14 mouse cellular contexts compared by ENCODE assay signal in the genomic region with DNA sequence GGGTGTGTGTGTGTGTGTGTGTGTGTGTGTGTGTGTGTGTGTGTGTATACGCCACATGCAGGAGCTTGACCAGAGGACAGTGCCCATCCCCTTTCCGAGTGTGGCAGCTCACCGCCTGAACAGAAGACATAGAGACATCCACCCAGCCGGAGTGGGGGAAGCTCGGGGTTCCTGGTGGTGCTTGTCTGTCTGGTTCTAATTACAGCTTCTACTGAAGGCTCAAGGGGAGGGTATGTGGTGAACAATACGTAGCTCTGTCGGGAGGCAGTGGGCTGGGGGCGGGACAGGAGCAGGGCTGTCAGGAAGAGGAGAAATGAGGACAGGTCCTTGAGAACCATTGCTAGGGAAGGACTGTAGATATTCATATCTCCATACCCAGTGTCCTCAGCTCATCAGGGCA.
DNase-seq lines count a peak whose midpoint lies in the region; ATAC-seq and TF ChIP-seq lines count a peak whose summit lies in the region.
"Had no signal": no experiment of that assay in that cellular context is flagged by ENCODE, and none has a peak within 500 bp of the region (broad histone marks: within the 10 kb centered on the region; RNA-seq: fewer than 3 reads in every experiment).

No protein-coding gene starts in this region.

- H3K27ac ChIP-seq in hindbrain, embryonic 10.5 days = peak overlapping the region; percentile 42
- no peak overlapping the region for H3K27ac ChIP-seq in hindbrain, embryonic 12.5 days
- H3K27ac ChIP-seq in forebrain, embryonic 12.5 days = peak overlapping the region; percentile 46; the same call in 1 of the 2 replicates
- H3K27ac ChIP-seq in limb, embryonic 14.5 days (replicated peaks; ENCODE audit: low read depth, low read length) = no peak overlapping the region
- H3K27ac ChIP-seq in left cerebral cortex, adult 2 months = no peak overlapping the region
- no peak overlapping the region for H3K27ac ChIP-seq in kidney, adult 2 months (ENCODE audit: insufficient read depth, low read depth, low read length)
- H3K27ac ChIP-seq: hindbrain, embryonic 13.5 days; intestine, embryonic 15.5 days; midbrain, embryonic 12.5 days had no signal

- no peak overlapping the region for H3K4me3 ChIP-seq in hindbrain, embryonic 10.5 days
- H3K4me3 ChIP-seq in hindbrain, embryonic 12.5 days = no peak overlapping the region
- no peak overlapping the region for H3K4me3 ChIP-seq in forebrain, embryonic 12.5 days (replicated peaks)
- no peak overlapping the region for H3K4me3 ChIP-seq in limb, embryonic 14.5 days (replicated peaks; ENCODE audit: low read length)
- H3K4me3 ChIP-seq in left cerebral cortex, adult 2 months = no peak overlapping the region
- H3K4me3 ChIP-seq in kidney, adult 2 months (ENCODE audit: insufficient read depth, low read depth, low read length) = no peak overlapping the region
- H3K4me3 ChIP-seq: hindbrain, embryonic 13.5 days; intestine, embryonic 15.5 days; midbrain, embryonic 12.5 days had no signal

- intact Hi-C loops in left cerebral cortex, adult 2 months (cut with DNase I) = no loop called here

- no peak overlapping the region for H3K9ac ChIP-seq in hindbrain, embryonic 12.5 days
- no peak overlapping the region for H3K9ac ChIP-seq in forebrain, embryonic 12.5 days
- no peak overlapping the region for H3K9ac ChIP-seq in limb, embryonic 14.5 days (ENCODE audit: low read depth, low read length, severe bottlenecking)
- H3K9ac ChIP-seq: hindbrain, embryonic 13.5 days; intestine, embryonic 15.5 days; midbrain, embryonic 12.5 days had no signal

- H3K27me3 ChIP-seq in hindbrain, embryonic 10.5 days (ENCODE audit: insufficient read depth, poor library complexity, severe bottlenecking) = no peaks in the 10 kb centered on the region
- no peaks in the 10 kb centered on the region for H3K27me3 ChIP-seq in hindbrain, embryonic 12.5 days
- no peaks in the 10 kb centered on the region for H3K27me3 ChIP-seq in forebrain, embryonic 12.5 days
- no peaks in the 10 kb centered on the region for H3K27me3 ChIP-seq in limb, embryonic 14.5 days (ENCODE audit: control insufficient read depth, insufficient read depth, low read length)
- no peaks in the 10 kb centered on the region for H3K27me3 ChIP-seq in kidney, adult 2 months (replicated peaks; ENCODE audit: control insufficient read depth, insufficient read depth, low read length)
- H3K27me3 ChIP-seq: hindbrain, embryonic 13.5 days; intestine, embryonic 15.5 days; midbrain, embryonic 12.5 days had no signal

- ATAC-seq in hindbrain, embryonic 12.5 days (ENCODE audit: low FRiP score) = no peak
- ATAC-seq in forebrain, embryonic 12.5 days (ENCODE audit: low FRiP score) = peak; percentile 33; the same call in 1 of the 2 replicates
- peak; percentile 24; the same call in 1 of the 2 replicates for ATAC-seq in limb, embryonic 14.5 days (ENCODE audit: low FRiP score, low read depth)
- ATAC-seq: intestine, embryonic 15.5 days had no signal

- peaks cover 41% of the 10 kb centered on the region for H3K4me1 ChIP-seq in hindbrain, embryonic 10.5 days (replicated peaks)
- H3K4me1 ChIP-seq in hindbrain, embryonic 12.5 days = peaks cover 24% of the 10 kb centered on the region
- H3K4me1 ChIP-seq in forebrain, embryonic 12.5 days = peaks cover 21% of the 10 kb centered on the region
- H3K4me1 ChIP-seq in limb, embryonic 14.5 days (ENCODE audit: control insufficient read depth, insufficient read depth, low read length) = peaks cover 10% of the 10 kb centered on the region
- H3K4me1 ChIP-seq in kidney, adult 2 months (ENCODE audit: control insufficient read depth, insufficient read depth, low read length) = no peaks in the 10 kb centered on the region
- H3K4me1 ChIP-seq: intestine, embryonic 15.5 days had no signal

- H3K4me2 ChIP-seq in hindbrain, embryonic 12.5 days (replicated peaks) = no peak overlapping the region
- no peak overlapping the region for H3K4me2 ChIP-seq in forebrain, embryonic 12.5 days
- no peak overlapping the region for H3K4me2 ChIP-seq in limb, embryonic 14.5 days (replicated peaks; ENCODE audit: low read depth, low read length, severe bottlenecking)
- H3K4me2 ChIP-seq: hindbrain, embryonic 13.5 days; intestine, embryonic 15.5 days; midbrain, embryonic 12.5 days had no signal

- H3K9me3 ChIP-seq in hindbrain, embryonic 10.5 days = no peaks in the 10 kb centered on the region
- no peaks in the 10 kb centered on the region for H3K9me3 ChIP-seq in hindbrain, embryonic 12.5 days (replicated peaks)
- no peaks in the 10 kb centered on the region for H3K9me3 ChIP-seq in forebrain, embryonic 12.5 days
- no peaks in the 10 kb centered on the region for H3K9me3 ChIP-seq in limb, embryonic 14.5 days (ENCODE audit: control insufficient read depth, low read length)
- H3K9me3 ChIP-seq: hindbrain, embryonic 13.5 days; intestine, embryonic 15.5 days; midbrain, embryonic 12.5 days had no signal

- TF ChIP-seq CTCF in left cerebral cortex, adult 2 months (IDR thresholded peaks at IDR 0.05) = no peak
- TF ChIP-seq CTCF in kidney, adult 2 months (conservative IDR thresholded peaks at IDR 0.05; ENCODE audit: insufficient read depth, insufficient read length, low read depth, low read length) = no peak

- 49% methylated on average over 8 of the region's 8 CpGs for WGBS in hindbrain, embryonic 10.5 days
- 51% methylated on average over 8 of the region's 8 CpGs for WGBS in hindbrain, embryonic 12.5 days
- 60% methylated on average over 8 of the region's 8 CpGs for WGBS in forebrain, embryonic 12.5 days
- 24% methylated on average over 8 of the region's 8 CpGs for WGBS in limb, embryonic 14.5 days
- 69% methylated on average over 8 of the region's 8 CpGs for WGBS in kidney, adult 2 months

- DNase-seq in hindbrain, embryonic 10.5 days (ENCODE audit: low spot score) = peak; percentile 28
- DNase-seq in embryo, embryonic 11 days = peak; percentile 64
- peak; percentile 52 for DNase-seq in limb, embryonic 14.5 days (ENCODE audit: low spot score)
- no peak for DNase-seq in left cerebral cortex, adult 2 months (ENCODE audit: extremely low spot score in 1 of 2, low spot score in 2 of 2)
- no peak for DNase-seq in kidney, adult 2 months
- no peak for DNase-seq in natural killer cell, adult 2 months (ENCODE audit: low spot score in 2 of 2)
- DNase-seq: cerebellum, adult 18-20 months; kidney, postnatal 25 days; thymus, adult 18-20 months had no signal

- H3K36me3 ChIP-seq in hindbrain, embryonic 10.5 days = peaks cover 12% of the 10 kb centered on the region
- 0 out of 2 replicates have a peak, but pooled peaks cover 8% of the 10 kb centered on the region for H3K36me3 ChIP-seq in hindbrain, embryonic 12.5 days
- peaks cover 5% of the 10 kb centered on the region; the same call in 1 of the 2 replicates for H3K36me3 ChIP-seq in forebrain, embryonic 12.5 days (replicated peaks)
- 0 out of 2 replicates have a peak, but pooled peaks cover 2% of the 10 kb centered on the region for H3K36me3 ChIP-seq in limb, embryonic 14.5 days (ENCODE audit: control insufficient read depth, insufficient read depth, low read length)
- no peaks in the 10 kb centered on the region for H3K36me3 ChIP-seq in kidney, adult 2 months (ENCODE audit: control insufficient read depth, insufficient read depth, low read length)
- H3K36me3 ChIP-seq: hindbrain, embryonic 13.5 days; intestine, embryonic 15.5 days; midbrain, embryonic 12.5 days had no signal

- no peak for TF ChIP-seq POLR2A in limb, embryonic 14.5 days (IDR thresholded peaks at IDR 0.05; ENCODE audit: borderline replicate concordance, extremely low read depth, insufficient read depth, insufficient read length)
- TF ChIP-seq POLR2A in kidney, adult 2 months (IDR thresholded peaks at IDR 0.05; ENCODE audit: low read depth, low read length) = no peak

Comparison
In these comparisons a context has a peak if more than half of its experiments do, and no peak if none do; other contexts are left out.
1. H3K27ac ChIP-seq: peak in hindbrain, embryonic 10.5 days (single experiment) and forebrain, embryonic 12.5 days (single experiment); none in hindbrain, embryonic 12.5 days (single experiment), limb, embryonic 14.5 days (single experiment), left cerebral cortex, adult 2 months (single experiment) and kidney, adult 2 months (single experiment).
2. DNase-seq: peak in hindbrain, embryonic 10.5 days (single experiment), embryo, embryonic 11 days (single experiment) and limb, embryonic 14.5 days (single experiment); none in left cerebral cortex, adult 2 months (0 of 2), kidney, adult 2 months (single experiment) and natural killer cell, adult 2 months (0 of 2).